Mouse (Mus musculus) cerebellum, adult 2 months (tissue): ENCODE measurements around the gene Tubgcp3.

ENCODE experiments used
- CTCF ChIP-seq: fragments of 200-500 bp; IDR thresholded peaks from 2 replicates; pipeline ENCODE4 v1.5.1; 2011; ENCODE audit warnings: low read depth, mild to moderate bottlenecking, control low read depth, low read length, moderate library complexity, borderline replicate concordance; ENCODE audit not compliant: insufficient read depth
- POLR2A ChIP-seq: fragments of 200-500 bp; IDR thresholded peaks from 2 replicates; pipeline ENCODE4 v1.6.1; 2011; ENCODE audit warnings: low read length, control low read depth, borderline replicate concordance; ENCODE audit not compliant: insufficient read depth

- no peak for TF ChIP-seq CTCF
- no peak for TF ChIP-seq POLR2A
Observed at GRCm38 (mm10) chr8:12566509-12566908, 105.5 kb downstream of the Tubgcp3 start.
